Comparison of ENCODE assay signal across 8 mouse cellular contexts in genomic region chr14:55873714-55874683, GRCm38 (mm10). TPM values are rescaled to one million over a fixed set of nuclear protein-coding genes. Genes with fewer than 3 reads are reported as not detected.
A peak's percentile ranks its signal among the peaks of the same experiment; 100 is the strongest.
DNase-seq lines count a peak whose midpoint lies in the region; ATAC-seq and TF ChIP-seq lines count a peak whose summit lies in the region.

No protein-coding gene starts in this region.

- H3K36me3 ChIP-seq in hindbrain, postnatal 0 days (ENCODE audit: insufficient read depth, low read length) = peaks cover 31% of the 10 kb centered on the region

- peak overlapping the region; percentile 57 for H3K27ac ChIP-seq in hindbrain, postnatal 0 days

- peak overlapping the region; percentile 42 for H3K4me2 ChIP-seq in hindbrain, postnatal 0 days (ENCODE audit: low read depth, low read length)

- no peaks in the 10 kb centered on the region for H3K9me3 ChIP-seq in hindbrain, postnatal 0 days (ENCODE audit: low read length)

- WGBS in hindbrain, postnatal 0 days = 15% methylated on average over 30 of the region's 30 CpGs

- peak; percentile 99 for TF ChIP-seq CTCF in hindbrain, postnatal 0 days (IDR thresholded peaks at IDR 0.05; ENCODE audit: low read depth)

- H3K27me3 ChIP-seq in hindbrain, postnatal 0 days (ENCODE audit: insufficient read depth, low read length) = no peaks in the 10 kb centered on the region

- H3K9ac ChIP-seq in hindbrain, postnatal 0 days (replicated peaks; ENCODE audit: low read length) = peak overlapping the region; percentile 22; the same call in 1 of the 2 replicates

- peak overlapping the region; percentile 10; the same call in 1 of the 2 replicates for H3K4me3 ChIP-seq in hindbrain, postnatal 0 days (ENCODE audit: low read length)

- ATAC-seq in activated CD4-positive, CD25-positive, alpha-beta regulatory T cell, adult 4 months = peak; percentile 93
- ATAC-seq in hindbrain, postnatal 0 days = peak; percentile 70

- peak; percentile 92 to 95 for DNase-seq in cerebellum, postnatal 36 days
- peak; percentile 40 to 48 for DNase-seq in gastrocnemius, adult 8-10 months (ENCODE audit: low spot score in 2 of 2)
- DNase-seq in hindbrain, postnatal 0 days (ENCODE audit: low spot score) = peak; percentile 88
- peak; percentile 67 to 77 for DNase-seq in left cerebral cortex, adult 18-20 months (ENCODE audit: low spot score in 2 of 2)
- peak; percentile 82 to 88 for DNase-seq in lung, postnatal 4 days
- peak; percentile 75 to 78 for DNase-seq in right cerebral cortex, adult 2 months (ENCODE audit: low spot score in 2 of 2)
- peak; percentile 65 for DNase-seq in urinary bladder, postnatal 25 days (ENCODE audit: low spot score)

- H3K4me1 ChIP-seq in hindbrain, postnatal 0 days (ENCODE audit: insufficient read depth, low read length) = no peaks in the 10 kb centered on the region

RNA-seq across cellular contexts. Expression of gene Cbln3, which starts 10.2 kb away (rescaled TPM):
- polyA plus RNA-seq in activated CD4-positive, CD25-positive, alpha-beta regulatory T cell, adult 4 months (2017; shearing (Covaris generic)) = under 1 TPM in 1 of 2 experiments, not detected in 1; 0.24 TPM
- total RNA-seq in gastrocnemius, adult 8-10 months (2022) = not detected
- 2.1 and 5.0 TPM in 2 replicates for total RNA-seq in hindbrain, postnatal 0 days (2014; rRNA removed)
- polyA plus RNA-seq in hindbrain, postnatal 0 days (2015; fragmentation: Nextera tagmentation; extraction: Ambion mirVana) = 0.67 and 0.68 TPM in 2 replicates
- total RNA-seq in left cerebral cortex, adult 18-20 months (2021) = under 1 TPM; 0.16 to 0.23 TPM

RNA-seq across cellular contexts. Expression of gene Khnyn, which starts 10.7 kb away (rescaled TPM):
- polyA plus RNA-seq in activated CD4-positive, CD25-positive, alpha-beta regulatory T cell, adult 4 months (2017; shearing (Covaris generic)) = 10 to 100 TPM in 1 of 2 experiments, 1 to 10 TPM in 1; 9.9 to 11.6 TPM
- 1 to 10 TPM; 4.4 to 6.3 (median 4.9) TPM for total RNA-seq in gastrocnemius, adult 8-10 months (2022)
- 15.1 and 17.9 TPM in 2 replicates for total RNA-seq in hindbrain, postnatal 0 days (2014; rRNA removed)
- 7.0 and 7.1 TPM in 2 replicates for polyA plus RNA-seq in hindbrain, postnatal 0 days (2015; fragmentation: Nextera tagmentation; extraction: Ambion mirVana)
- total RNA-seq in left cerebral cortex, adult 18-20 months (2021) = 10 to 100 TPM; 12.3 to 13.0 TPM

RNA-seq across cellular contexts. Expression of gene Nynrin, which starts 20.2 kb away (rescaled TPM):
- under 1 TPM in 1 of 2 experiments, not detected in 1; 0.08 TPM for polyA plus RNA-seq in activated CD4-positive, CD25-positive, alpha-beta regulatory T cell, adult 4 months (2017; shearing (Covaris generic))
- total RNA-seq in gastrocnemius, adult 8-10 months (2022) = 1 to 10 TPM; 1.2 to 3.6 (median 1.9) TPM
- total RNA-seq in hindbrain, postnatal 0 days (2014; rRNA removed) = 33.6 and 39.3 TPM in 2 replicates
- 5.1 and 6.4 TPM in 2 replicates for polyA plus RNA-seq in hindbrain, postnatal 0 days (2015; fragmentation: Nextera tagmentation; extraction: Ambion mirVana)
- 1 to 10 TPM; 6.2 to 9.0 TPM for total RNA-seq in left cerebral cortex, adult 18-20 months (2021)

RNA-seq across cellular contexts. Expression of gene Sdr39u1, which starts 26.1 kb away (rescaled TPM):
- polyA plus RNA-seq in activated CD4-positive, CD25-positive, alpha-beta regulatory T cell, adult 4 months (2017; shearing (Covaris generic)) = 10 to 100 TPM; 66.2 to 86.2 TPM
- total RNA-seq in gastrocnemius, adult 8-10 months (2022) = 100 to 1,000 TPM; 137 to 151 (median 145) TPM
- total RNA-seq in hindbrain, postnatal 0 days (2014; rRNA removed) = 120 and 138 TPM in 2 replicates
- polyA plus RNA-seq in hindbrain, postnatal 0 days (2015; fragmentation: Nextera tagmentation; extraction: Ambion mirVana) = 134 and 136 TPM in 2 replicates
- 100 to 1,000 TPM in 1 of 2 experiments, 10 to 100 TPM in 1; 96.5 to 104 TPM for total RNA-seq in left cerebral cortex, adult 18-20 months (2021)

RNA-seq across cellular contexts. Expression of gene Nfatc4, which starts 51.1 kb away (rescaled TPM):
- polyA plus RNA-seq in activated CD4-positive, CD25-positive, alpha-beta regulatory T cell, adult 4 months (2017; shearing (Covaris generic)) = not detected
- 1 to 10 TPM; 1.9 to 3.3 (median 2.5) TPM for total RNA-seq in gastrocnemius, adult 8-10 months (2022)
- 13.9 and 21.9 TPM in 2 replicates for total RNA-seq in hindbrain, postnatal 0 days (2014; rRNA removed)
- polyA plus RNA-seq in hindbrain, postnatal 0 days (2015; fragmentation: Nextera tagmentation; extraction: Ambion mirVana) = 5.9 and 6.8 TPM in 2 replicates
- total RNA-seq in left cerebral cortex, adult 18-20 months (2021) = 1 to 10 TPM; 3.0 to 3.3 TPM

Comparison
In these comparisons a context has a peak if more than half of its experiments do, and no peak if none do; other contexts are left out.
1. Peak in every context shown above with its lines: DNase-seq, ATAC-seq, H3K4me3 ChIP-seq and H3K27ac ChIP-seq.